Mouse (Mus musculus) forebrain, embryonic 15.5 days (tissue): ENCODE results near the gene Rpl11. TPM values are rescaled to one million over a fixed set of nuclear protein-coding genes. Genes with fewer than 3 reads are reported as not detected.
"Not testable (repeated sequence)": the region's sequence is repeated elsewhere in the genome, so short reads cannot be mapped to it uniquely, and the experiment has no call there.

ENCODE experiments used
- ATAC-seq: fragments of 200-750 bp; cut with Nextera tagmentation; replicated peaks from 2 replicates; pipeline ENCODE4 v1.8.0; 2017; ENCODE audit warnings: mild to moderate bottlenecking, moderate TSS enrichment, moderate library complexity
- H3K27ac ChIP-seq: fragments of 300-500 bp; sonication (generic); replicated peaks from 2 replicates; pipeline ENCODE4 v1.5.1; 2015; ENCODE audit warnings: mild to moderate bottlenecking, inconsistent platforms
- H3K27me3 ChIP-seq: fragments of 300-500 bp; sonication (generic); 2 replicates; pipeline ENCODE4 v1.6.1; 2015; ENCODE audit warnings: inconsistent platforms
- H3K36me3 ChIP-seq: fragments of 300-500 bp; sonication (generic); 2 replicates; pipeline ENCODE4 v1.6.1; 2015; ENCODE audit warnings: mild to moderate bottlenecking, inconsistent platforms
- H3K4me1 ChIP-seq: fragments of 300-500 bp; sonication (generic); 2 replicates; pipeline ENCODE4 v1.6.1; 2015; ENCODE audit warnings: inconsistent platforms
- H3K4me2 ChIP-seq: fragments of 300-500 bp; sonication (generic); replicated peaks from 2 replicates; pipeline ENCODE4 v1.6.1; 2015; ENCODE audit warnings: mild to moderate bottlenecking, inconsistent platforms
- H3K4me3 ChIP-seq: fragments of 300-500 bp; sonication (generic); 2 replicates; pipeline ENCODE4 v1.5.1; 2015; ENCODE audit warnings: mild to moderate bottlenecking, inconsistent platforms
- H3K9ac ChIP-seq: fragments of 300-500 bp; sonication (generic); replicated peaks from 2 replicates; pipeline ENCODE4 v1.6.1; 2015; ENCODE audit warnings: mild to moderate bottlenecking, inconsistent platforms
- H3K9me3 ChIP-seq: fragments of 300-500 bp; sonication (generic); 2 replicates; pipeline ENCODE4 v1.6.1; 2016; ENCODE audit warnings: inconsistent platforms
- WGBS: fragments of 180-500 bp; shearing (Covaris S2); methylation state at CpG from one replicate; pipeline ENCODE4 v1.1.7; 2015; ENCODE audit warnings: mixed read lengths; 5-methylcytosine and 5-hydroxymethylcytosine counted together
- polyA plus RNA-seq: library from polyadenylated mRNA; unstranded; fragments of >200 nt; fragmentation: Nextera tagmentation; extraction: Ambion mirVana; gene quantifications from 2 replicates; pipeline ENCODE4 v1.2.1, GENCODE M21; 2015

The Rpl11 gene
- 302 and 341 TPM in 2 replicates for polyA plus RNA-seq

DNA sequence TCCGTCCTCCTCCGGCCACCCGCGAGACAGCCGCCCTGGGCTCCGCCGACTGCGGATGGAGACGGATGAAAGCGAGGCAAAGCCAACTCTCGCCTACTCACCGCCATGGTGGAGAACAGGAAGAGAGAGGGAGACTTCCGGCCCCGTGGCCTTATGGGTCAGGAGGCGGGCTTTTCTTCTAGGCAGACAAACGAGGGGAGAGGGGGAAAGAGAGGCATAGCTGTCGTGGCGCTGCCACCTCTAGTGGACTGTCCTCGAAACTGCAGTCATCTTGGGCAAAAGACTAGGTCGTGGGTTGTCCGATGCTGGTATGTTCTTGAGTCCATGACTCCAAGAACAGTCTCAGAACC lies at the start of gene Rpl11:
Gene Rpl11, minus strand, starts transcription at position 182 of the 350 bp plus-strand sequence.
- peak within 1 kb of the TSS; percentile 86 for H3K4me2 ChIP-seq
- under 1% methylated on average over 21 of the region's 21 CpGs for WGBS
- peaks cover 20% of the 10 kb centered on the region for H3K4me1 ChIP-seq
- peak within 1 kb of the TSS; percentile 90 for H3K27ac ChIP-seq
- no peaks in the 10 kb centered on the region for H3K27me3 ChIP-seq
- peak within 1 kb of the TSS; percentile 84 for H3K9ac ChIP-seq
- H3K4me3 ChIP-seq = peak within 1 kb of the TSS; percentile 57
- peak; percentile 98 for ATAC-seq
- no peaks in the 10 kb centered on the region for H3K9me3 ChIP-seq
- peaks cover 33% of the 10 kb centered on the region for H3K36me3 ChIP-seq

DNA sequence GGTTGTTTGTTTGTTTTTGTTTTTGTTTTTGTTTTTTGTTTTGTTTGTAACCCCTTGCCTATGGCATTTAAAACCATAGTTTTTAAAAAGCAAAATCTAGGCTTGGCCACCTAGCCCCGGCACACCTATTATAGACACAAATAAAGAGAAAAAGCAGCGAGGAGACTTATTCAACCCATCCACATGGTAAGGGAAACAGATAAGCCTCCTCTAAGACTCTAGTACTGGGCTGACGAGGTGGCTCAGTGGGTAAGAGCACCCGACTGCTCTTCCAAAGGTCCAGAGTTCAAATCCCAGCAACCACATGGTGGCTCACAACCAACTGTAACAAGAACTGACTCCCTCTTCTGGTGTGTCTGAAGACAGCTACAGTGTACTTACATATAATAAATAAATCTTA lies 48.5 kb upstream of the Rpl11 start:
- not testable (repeated sequence) for H3K9me3 ChIP-seq, H3K4me3 ChIP-seq, H3K27ac ChIP-seq, H3K4me1 ChIP-seq, H3K36me3 ChIP-seq, H3K9ac ChIP-seq, H3K4me2 ChIP-seq, ATAC-seq, H3K27me3 ChIP-seq
- WGBS = 87% methylated on average over 4 of the region's 4 CpGs

DNA sequence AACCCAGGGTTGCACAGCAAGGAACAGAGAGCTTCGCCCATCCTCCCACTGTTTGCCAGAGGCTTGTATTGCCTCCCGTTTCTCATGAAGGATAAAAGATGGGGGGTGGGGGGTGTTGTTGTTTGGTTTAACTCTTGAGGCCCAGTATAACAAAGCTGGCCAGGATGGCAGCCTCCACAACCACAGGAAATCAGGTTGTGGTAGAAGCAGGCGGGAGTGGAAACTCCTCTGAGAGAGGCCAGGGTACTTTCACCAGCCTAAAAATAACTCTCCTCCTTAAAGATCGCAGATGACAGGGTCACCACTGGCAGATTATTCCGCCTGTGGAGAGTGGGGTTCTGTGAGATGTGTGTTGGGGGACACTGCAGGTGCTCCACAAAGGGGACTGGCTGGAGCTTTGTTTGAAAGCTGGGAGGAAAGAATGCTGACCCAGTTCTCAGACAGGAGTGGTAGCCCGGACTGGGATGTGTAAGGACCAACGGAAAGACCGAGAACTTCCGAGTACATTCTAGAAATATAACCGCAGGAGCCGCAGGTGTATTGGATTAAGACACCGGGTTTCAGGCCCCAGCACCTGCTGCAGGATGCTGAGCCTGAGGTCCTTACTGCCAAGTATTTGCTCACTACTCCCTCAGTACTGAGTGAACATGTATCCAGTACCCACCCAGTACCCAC lies 47.3 kb upstream of the Rpl11 start:
- no peaks in the 10 kb centered on the region for H3K36me3 ChIP-seq
- whole genome bisulfite sequencing = 69% methylated on average over 12 of the region's 12 CpGs

DNA sequence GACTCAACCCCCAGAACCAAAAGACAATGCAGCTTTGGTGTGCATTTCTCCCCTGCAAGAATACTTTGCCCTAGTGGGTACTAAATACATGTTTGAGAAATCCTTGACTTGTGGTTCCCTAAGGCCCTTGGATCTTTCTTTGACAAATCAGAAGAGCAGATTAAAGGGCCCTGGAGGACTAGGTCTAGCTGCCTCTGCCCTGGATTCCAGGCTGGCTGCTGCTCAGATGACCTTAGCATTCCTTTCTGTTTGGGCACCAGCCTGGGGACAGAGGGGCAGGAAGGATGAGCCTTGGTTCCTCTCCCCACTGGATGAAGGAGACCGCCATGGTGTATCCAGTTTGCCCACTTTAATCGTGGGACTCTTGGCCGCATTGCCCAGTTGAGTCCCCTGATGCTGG lies 45.2 kb upstream of the Rpl11 start:
- Histone ChIP-seq H3K9ac (no peak overlapping the region), H3K4me2 (no peak overlapping the region), H3K27ac (no peak overlapping the region), H3K36me3 (no peaks in the 10 kb centered on the region), H3K4me3 (no peak overlapping the region), H3K4me1 (no peaks in the 10 kb centered on the region), H3K9me3 (no peaks in the 10 kb centered on the region), H3K27me3 (no peaks in the 10 kb centered on the region)
- no peak for ATAC-seq
- 98% methylated on average over 3 of the region's 3 CpGs for WGBS

More for the DNA sequence above, 47.3 kb upstream of the Rpl11 start:
- Histone ChIP-seq H3K9me3 (no peaks in the 10 kb centered on the region), H3K4me2 (no peak overlapping the region), H3K4me1 (no peaks in the 10 kb centered on the region), H3K4me3 (no peak overlapping the region), H3K9ac (no peak overlapping the region), H3K27me3 (no peaks in the 10 kb centered on the region), H3K27ac (no peak overlapping the region)
- no peak for ATAC-seq

DNA sequence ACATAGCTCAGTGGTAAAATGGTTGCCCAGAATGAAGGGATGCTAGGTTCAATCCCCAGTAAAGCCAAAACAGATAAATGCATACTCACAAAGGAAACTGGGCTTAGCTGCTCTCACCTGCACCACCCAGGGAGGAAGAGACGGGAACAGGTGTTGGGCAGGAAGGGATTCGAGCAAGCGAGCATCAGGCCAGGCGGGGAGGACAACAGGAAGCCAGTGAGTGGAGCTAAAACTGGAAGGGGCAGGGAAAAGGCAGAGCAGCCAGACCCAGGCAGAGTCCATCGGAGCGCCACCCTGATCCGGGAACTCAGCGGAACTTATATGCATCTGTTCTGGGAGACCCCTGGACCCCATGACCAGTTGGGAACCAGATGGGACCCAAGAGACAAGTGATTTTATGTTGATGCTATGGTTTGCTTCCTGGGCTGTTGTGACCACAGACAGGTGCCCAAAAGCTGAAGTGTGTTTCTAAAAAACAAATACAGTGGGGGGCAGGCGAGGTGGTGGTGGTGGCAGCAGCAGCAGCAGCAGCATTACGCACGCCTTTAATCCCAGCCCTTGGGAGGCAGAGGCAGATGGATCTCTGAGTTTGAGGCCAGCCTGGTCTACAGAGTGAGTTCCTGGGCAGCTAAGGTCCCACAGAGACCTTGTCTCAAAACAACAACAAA lies 43.4 kb upstream of the Rpl11 start:
- no peak overlapping the region for H3K4me2 ChIP-seq
- H3K27ac ChIP-seq = no peak overlapping the region
- H3K4me1 ChIP-seq = no peaks in the 10 kb centered on the region
- ATAC-seq = no peak
- H3K36me3 ChIP-seq = no peaks in the 10 kb centered on the region
- H3K4me3 ChIP-seq = no peak overlapping the region
- 79% methylated on average over 11 of the region's 11 CpGs for WGBS
- H3K27me3 ChIP-seq = no peaks in the 10 kb centered on the region
- H3K9me3 ChIP-seq = no peaks in the 10 kb centered on the region
- H3K9ac ChIP-seq = no peak overlapping the region

DNA sequence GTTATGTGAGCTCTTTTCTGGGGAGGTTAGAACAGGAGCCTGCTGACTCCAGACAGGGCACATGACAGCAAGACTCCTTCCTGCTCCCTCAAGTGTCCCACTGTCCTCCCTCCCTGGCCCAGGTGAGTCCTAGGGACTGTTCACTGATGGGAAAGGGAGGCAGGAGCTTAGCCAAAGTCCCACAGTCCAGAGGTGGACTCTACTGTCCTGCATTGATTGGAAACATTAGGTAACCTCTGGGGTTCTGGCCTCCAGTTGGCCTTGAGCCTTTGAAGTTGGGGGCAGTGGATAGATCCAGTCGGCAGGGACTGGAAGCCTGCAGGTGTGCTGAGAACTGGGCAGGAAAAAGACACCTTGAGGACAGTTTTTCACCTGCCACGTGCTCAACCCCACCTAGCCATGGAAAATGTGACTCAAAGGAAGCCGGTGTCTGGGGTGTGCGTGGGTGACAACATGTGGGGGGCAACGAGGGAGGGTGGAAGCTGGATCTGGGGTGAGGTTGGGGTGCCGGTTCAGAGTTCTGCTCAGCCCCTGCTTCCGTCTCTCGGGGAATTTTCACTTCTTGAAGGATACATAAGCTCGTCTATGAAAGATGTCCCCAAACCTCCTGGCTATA lies 42.4 kb upstream of the Rpl11 start:
- Histone ChIP-seq H3K9ac (no peak overlapping the region), H3K4me3 (no peak overlapping the region), H3K4me2 (no peak overlapping the region), H3K27me3 (no peaks in the 10 kb centered on the region), H3K27ac (no peak overlapping the region), H3K4me1 (no peaks in the 10 kb centered on the region), H3K36me3 (no peaks in the 10 kb centered on the region), H3K9me3 (no peaks in the 10 kb centered on the region)
- WGBS = 76% methylated on average over 9 of the region's 9 CpGs
- no peak for ATAC-seq

DNA sequence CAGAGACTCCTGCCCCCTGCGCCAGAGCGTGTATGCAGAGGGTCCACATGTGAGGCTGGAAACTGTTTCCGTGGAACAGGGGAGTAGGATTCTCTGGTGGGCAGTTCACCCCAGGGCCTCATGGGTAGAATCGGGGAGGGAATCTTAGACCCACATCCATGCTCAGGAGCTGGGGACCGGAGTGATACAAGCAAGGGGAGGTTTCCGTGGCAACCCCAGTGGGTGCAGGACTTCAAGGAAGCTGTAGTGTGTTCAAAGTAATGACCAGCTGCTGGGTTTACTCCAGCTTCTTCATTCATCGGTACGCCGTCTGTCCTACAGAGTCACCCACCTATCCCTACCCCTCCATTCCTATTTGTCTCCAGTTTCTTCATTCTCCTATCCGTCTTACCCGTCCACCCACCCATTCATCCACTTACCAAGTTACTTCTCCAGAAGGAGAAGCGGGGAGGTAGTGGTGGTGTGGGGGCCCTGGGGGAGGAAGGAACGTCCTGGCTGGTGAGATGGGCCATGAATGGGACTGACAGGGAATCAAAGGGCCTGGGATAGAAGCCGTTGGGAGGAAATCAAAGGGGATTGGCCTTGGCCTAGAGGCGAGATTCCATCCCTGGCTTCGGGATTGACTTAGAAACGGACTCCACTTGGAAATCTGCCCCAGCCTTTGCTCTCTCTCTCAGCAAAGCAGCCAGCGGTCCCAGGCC lies 41.4 kb upstream of the Rpl11 start:
- Histone ChIP-seq H3K27ac (no peak overlapping the region), H3K27me3 (no peaks in the 10 kb centered on the region), H3K4me2 (no peak overlapping the region), H3K9me3 (no peaks in the 10 kb centered on the region), H3K4me1 (no peaks in the 10 kb centered on the region), H3K4me3 (no peak overlapping the region), H3K36me3 (no peaks in the 10 kb centered on the region), H3K9ac (no peak overlapping the region)
- WGBS = 70% methylated on average over 18 of the region's 18 CpGs
- no peak for ATAC-seq

DNA sequence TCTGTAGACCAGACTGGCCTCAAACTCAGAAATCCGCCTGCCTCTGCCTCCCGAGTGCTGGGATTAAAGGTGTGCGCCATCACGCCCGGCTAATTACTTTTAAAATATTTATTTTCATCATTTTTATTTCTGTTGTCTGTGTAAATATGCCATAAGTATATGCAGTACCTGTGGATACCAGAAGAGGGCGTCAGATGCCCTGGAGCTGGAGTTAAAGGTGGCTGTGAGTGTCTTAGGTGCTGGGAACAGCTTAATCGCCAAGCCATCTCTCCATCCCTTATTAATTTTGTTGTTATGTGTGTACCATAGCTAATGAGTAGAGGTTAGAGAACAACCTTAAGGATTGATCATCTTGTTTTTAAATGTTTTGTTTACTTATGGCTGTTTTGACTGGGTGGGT lies 39.3 kb upstream of the Rpl11 start:
- no peaks in the 10 kb centered on the region for H3K27me3 ChIP-seq
- no peaks in the 10 kb centered on the region for H3K9me3 ChIP-seq
- no peak overlapping the region for H3K27ac ChIP-seq
- no peak overlapping the region for H3K9ac ChIP-seq
- H3K36me3 ChIP-seq = no peaks in the 10 kb centered on the region
- H3K4me2 ChIP-seq = no peak overlapping the region
- H3K4me3 ChIP-seq = no peak overlapping the region
- no peaks in the 10 kb centered on the region for H3K4me1 ChIP-seq
- ATAC-seq = no peak
- WGBS = 91% methylated on average over 7 of the region's 7 CpGs

DNA sequence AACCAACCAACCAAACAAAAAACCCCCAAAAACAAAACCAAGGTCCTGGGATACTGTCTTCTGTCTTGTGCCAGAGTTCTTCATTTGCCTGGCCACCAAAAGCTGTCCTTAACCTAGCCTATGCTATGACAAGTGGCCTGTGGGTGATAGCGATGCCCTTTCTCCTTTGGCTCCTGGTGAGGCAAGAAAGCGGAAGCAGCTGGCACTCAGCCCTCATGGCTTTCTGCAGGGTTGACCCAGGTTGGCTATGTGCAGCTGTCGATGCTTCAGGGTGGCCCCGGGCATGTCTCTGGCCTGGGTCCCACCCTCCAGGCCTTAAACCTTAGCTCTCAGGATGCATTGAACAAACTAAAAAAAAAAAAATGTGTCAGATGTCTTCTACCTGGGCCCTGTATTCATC lies 38.1 kb upstream of the Rpl11 start:
- H3K27ac ChIP-seq = no peak overlapping the region
- no peaks in the 10 kb centered on the region for H3K9me3 ChIP-seq
- no peak overlapping the region for H3K4me3 ChIP-seq
- WGBS = 96% methylated on average over 4 of the region's 4 CpGs
- H3K4me2 ChIP-seq = no peak overlapping the region
- no peaks in the 10 kb centered on the region for H3K36me3 ChIP-seq
- no peak for ATAC-seq
- H3K27me3 ChIP-seq = no peaks in the 10 kb centered on the region
- H3K4me1 ChIP-seq = no peaks in the 10 kb centered on the region
- no peak overlapping the region for H3K9ac ChIP-seq

DNA sequence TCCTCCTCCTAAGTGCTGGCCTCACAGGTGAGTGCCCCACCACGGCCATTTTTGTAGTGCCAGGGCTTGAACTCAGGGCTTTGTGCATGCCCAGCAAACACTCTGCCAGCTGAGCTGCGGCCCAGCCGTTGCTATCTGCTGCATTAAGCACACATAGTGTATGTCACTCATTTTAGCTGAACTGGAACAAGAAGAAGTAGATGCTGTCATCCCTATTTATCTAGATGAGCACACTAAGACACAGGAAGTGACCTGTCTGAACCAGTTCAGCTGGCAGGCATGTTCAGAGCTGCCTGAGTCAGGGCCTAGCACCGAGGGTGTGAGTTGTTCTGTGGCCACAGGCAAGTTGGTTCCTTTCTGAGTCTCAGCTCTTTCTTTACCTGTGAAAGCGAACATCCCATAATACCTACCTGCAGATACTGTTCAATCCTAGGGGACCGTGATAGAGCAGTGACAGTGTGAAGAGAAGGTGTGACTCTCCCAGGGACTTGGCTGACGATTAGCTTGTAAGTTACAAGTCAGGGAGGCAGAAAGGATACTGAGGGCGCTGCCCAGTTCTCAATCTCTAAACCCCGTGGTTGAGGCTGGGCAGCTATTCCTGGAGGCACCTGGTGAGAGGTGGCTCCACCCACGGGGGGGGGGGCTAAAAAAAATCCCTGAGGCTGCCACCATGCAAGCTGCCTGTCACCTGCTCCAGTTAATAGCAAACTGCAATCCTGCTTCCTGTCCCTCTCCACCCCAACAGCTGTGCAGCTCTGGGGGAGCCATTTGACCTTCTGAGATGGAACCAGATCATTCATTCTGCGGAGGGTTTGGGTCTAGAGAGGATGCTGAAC lies 36.7 kb upstream of the Rpl11 start:
- H3K27me3 ChIP-seq = no peaks in the 10 kb centered on the region
- no peak for ATAC-seq
- H3K9ac ChIP-seq = no peak overlapping the region
- no peak overlapping the region for H3K4me2 ChIP-seq
- no peaks in the 10 kb centered on the region for H3K36me3 ChIP-seq
- no peak overlapping the region for H3K4me3 ChIP-seq
- H3K4me1 ChIP-seq = no peaks in the 10 kb centered on the region
- no peak overlapping the region for H3K27ac ChIP-seq
- 58% methylated on average over 11 of the region's 11 CpGs for WGBS
- no peaks in the 10 kb centered on the region for H3K9me3 ChIP-seq

DNA sequence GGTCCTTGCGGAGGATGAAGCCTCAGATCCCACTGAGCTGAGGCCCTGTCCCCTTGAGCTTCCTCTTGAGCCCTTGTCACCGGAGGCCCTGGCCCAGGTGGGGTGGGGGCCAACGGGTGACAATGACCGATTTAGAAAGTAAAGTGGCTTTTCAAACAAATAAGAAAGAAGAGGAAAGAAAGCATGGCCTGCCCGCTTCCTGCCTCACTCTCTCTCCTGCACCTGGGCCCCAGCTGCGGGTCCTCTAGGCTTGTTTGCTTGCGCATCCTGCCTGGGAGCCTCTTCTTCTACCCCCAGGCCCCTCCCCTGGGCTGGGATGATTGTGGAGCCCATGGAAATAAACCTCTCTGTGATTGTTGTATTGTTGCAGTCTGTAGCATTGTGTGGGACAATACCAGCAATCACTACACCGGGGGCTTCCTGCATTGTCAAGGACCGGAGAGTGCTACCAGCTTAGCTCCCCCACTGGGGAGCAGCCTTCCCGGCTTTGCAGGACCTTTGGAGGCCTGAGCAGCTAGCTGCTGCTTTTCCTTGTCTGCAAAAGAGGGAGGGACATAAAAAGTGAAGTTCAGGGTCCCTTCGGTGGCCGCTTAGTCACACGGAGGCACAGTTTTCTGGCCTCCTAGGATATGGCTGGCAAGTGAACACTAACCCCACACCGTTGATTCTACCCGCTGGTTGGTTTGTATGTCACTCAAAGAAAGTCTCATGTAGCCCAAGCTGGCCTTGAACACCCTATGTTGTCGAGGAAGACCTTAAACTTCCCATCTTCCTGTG lies 35.9 kb upstream of the Rpl11 start:
- no peak overlapping the region for H3K9ac ChIP-seq
- H3K27ac ChIP-seq = no peak overlapping the region
- no peaks in the 10 kb centered on the region for H3K9me3 ChIP-seq
- WGBS = 29% methylated on average over 16 of the region's 16 CpGs
- H3K4me3 ChIP-seq = no peak overlapping the region
- ATAC-seq = no peak
- H3K4me1 ChIP-seq = no peaks in the 10 kb centered on the region
- H3K27me3 ChIP-seq = no peaks in the 10 kb centered on the region
- H3K4me2 ChIP-seq = no peak overlapping the region
- no peaks in the 10 kb centered on the region for H3K36me3 ChIP-seq
